Mouse (Mus musculus) layer of hippocampus, postnatal 36 days (tissue): ENCODE results near the gene N4bp3. TPM values are rescaled to one million over a fixed set of nuclear protein-coding genes. Genes with fewer than 3 reads are reported as not detected.
"Not testable (repeated sequence)": the region's sequence is repeated elsewhere in the genome, so short reads cannot be mapped to it uniquely, and the experiment has no call there.

Experiments used
- DNase-seq, 2 experiments: peaks; one replicate each; pipeline ENCODE4 v3.0.0; 2022
- total RNA-seq, 2 experiments: library from RNA; stranded (reverse); gene quantifications; 2 replicates each; pipeline ENCODE4 v1.2.3; 2021

N4bp3 gene
- 10 to 100 TPM; 12.4 to 12.6 TPM for total RNA-seq

DNA sequence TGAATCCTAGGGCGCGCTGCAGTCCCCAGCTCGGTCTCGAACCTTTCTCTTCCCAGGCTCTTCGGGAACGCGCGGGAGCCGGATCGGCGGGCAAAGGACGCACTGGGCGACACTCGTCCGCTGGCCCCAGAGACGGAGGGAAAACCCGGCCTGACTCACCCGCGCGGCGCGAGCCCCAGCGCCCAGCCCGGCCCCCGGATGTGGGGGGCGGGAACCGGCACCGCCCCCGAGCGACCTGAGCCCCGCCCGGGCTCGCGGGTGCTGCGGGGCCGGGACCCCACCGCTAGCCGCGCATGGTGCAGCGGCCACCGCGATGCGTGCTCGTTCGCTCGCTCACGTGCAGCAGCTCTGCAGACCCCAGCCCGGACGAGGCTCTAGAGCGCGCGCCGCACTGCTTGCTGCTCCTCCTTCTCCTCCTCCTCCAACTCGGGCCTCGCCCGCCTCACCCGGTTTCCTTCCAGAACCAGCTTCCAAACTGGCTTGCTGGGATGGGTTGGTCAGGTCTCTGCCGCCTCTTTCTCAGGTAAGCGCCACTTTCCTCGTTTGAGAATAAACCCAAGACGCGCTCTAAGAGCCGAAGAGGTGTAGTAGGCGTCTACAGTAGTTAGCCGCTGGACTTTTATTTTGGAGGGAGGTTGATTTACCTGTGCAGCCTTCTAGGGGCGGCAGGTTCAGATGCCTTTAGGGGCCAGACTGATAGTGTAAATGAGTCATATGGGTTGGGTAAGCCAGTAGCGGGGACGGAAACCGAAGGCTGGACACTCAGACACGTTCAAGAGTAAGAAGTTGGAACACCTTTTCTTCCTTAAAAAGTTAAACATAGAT lies at the start of gene N4bp3, which contains the start of gene D930048N14Rik:
Gene N4bp3 (minus strand): TSS at position 152 of the 825 bp plus-strand sequence.
Gene D930048N14Rik (plus strand): TSS at position 264 of the 825 bp plus-strand sequence.
- DNase-seq, result no peak

GRCm38 (mm10) chr11:51694984-51695383 lies 44.3 kb upstream of the N4bp3 start:
- no peak for DNase-seq

- DNase-seq, result not testable (repeated sequence)
These were observed 40.0 kb upstream of the N4bp3 start for GRCm38 (mm10) chr11:51690597-51690996.

DNA sequence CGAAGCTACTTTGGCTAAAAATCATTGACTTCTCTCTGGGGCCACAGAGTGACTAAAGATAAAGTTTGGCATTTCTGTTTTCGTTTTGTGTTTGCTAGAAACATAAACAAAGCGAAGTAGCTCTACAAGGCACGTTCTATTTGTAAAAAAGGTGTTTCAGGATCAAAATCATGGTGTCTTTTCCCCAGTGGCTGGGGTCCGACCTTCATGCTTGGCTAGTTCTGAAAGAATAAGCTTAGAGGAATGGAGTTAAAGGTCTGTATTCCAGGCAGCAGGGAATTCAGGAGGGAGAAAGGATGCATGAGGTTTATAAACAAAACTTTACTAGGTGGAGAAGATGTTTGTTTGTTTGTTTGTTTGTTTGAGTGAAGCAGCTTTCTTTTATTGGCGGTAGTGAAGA lies 38.7 kb upstream of the N4bp3 start:
- DNase-seq, result no peak

GRCm38 (mm10) chr11:51688330-51689328 lies 38.0 kb upstream of the N4bp3 start, which contains the start of gene 0610009B22Rik:
Gene 0610009B22Rik (minus strand): TSS chr11:51688874.
- DNase-seq, result peak; percentile 100

DNA sequence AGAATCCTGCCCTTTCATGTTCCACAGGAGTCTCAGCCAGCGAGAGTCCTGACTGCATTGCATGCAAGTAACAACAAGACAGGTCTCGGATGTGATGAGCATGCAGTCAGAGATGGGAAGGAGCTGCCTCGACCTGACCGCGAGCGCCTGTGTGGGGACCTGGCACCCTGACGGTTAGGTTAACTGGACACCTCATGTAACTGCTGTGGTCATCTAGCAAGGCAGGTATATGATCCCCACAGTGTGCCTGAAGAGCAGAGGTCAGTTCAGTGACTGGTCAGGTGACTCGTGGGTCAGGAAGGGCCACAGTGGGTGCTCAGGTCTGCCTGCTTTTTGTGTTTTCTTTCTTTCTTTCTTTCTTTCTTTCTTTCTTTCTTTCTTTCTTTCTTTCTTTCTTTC lies 31.3 kb upstream of the N4bp3 start:
- no peak for DNase-seq

GRCm38 (mm10) chr11:51681324-51681975 lies 30.8 kb upstream of the N4bp3 start:
- DNase-seq, result peak; percentile 82

DNA sequence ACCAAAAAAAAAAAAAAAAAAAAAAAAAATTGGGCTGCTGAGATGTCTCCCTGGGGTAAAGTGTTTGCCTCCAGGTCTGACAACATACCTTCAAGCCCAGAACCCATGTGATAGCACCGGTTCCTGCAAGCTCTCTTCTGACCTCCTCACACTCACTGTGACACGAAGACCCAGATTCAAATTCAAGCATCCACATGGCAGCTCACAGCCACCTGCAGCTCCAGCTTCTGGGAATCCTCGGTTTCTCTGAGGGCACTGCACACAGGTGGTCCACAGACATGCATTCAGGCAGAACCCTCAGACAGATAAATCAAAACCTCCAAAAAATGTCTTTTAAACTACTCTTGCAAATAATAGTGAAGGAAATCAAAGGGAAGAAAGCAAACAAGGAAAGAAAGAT lies 28.8 kb upstream of the N4bp3 start:
- DNase-seq, result no peak

DNA sequence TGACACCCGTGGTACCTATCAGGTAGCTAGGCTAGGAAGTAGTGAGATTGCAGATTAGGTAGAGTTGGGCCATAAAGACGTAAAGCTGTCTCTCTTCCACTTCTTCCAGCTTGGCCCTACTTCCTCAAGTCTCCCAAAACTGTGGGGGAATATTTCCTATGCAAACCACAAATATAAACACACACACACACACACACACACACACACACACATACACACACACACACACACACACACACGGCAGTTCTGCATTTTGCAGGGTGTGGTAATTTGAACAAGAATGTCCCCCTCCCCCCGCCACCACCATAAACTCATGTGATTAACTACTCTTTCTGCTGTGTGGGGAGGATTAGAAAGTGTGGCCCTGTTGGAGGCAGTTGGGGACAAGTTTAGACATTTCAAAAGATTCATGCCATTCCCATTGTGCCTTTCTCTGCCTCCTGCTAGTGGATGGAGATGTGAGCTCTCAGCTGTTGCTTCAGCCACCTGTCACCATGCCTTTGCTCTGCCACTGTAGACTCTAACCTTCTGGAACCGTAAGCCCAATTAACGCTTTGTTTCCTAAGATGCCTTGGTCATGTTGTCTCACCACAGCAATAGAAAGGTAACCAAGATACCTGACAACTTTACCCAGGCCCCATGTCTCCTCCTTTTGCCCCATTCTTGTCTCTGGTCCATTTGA lies 27.2 kb upstream of the N4bp3 start:
- DNase-seq, result no peak

GRCm38 (mm10) chr11:51675386-51675785 lies 24.7 kb upstream of the N4bp3 start:
- no peak for DNase-seq

DNA sequence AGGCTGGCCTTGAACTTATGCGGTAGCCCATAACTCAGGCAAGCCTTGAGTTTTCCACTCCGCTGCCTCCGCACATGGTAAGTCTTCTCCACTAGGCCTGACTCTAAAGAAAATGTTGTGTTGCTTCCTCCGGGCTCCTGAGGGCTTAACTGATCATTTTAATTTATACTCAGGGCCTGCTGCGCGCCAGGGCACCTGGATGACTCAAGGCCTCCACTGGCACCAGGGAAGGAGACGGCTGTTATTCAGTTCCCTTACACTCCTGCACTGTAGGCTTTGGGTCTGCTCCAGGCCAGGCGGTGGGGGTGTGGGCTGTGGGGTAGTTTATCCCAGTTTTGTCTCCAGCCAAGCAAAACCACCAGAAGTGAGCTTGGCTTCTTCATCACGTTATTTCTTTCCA lies 22.6 kb upstream of the N4bp3 start:
- DNase-seq, result no peak

GRCm38 (mm10) chr11:51671376-51671775 lies 20.7 kb upstream of the N4bp3 start:
- no peak for DNase-seq

DNA sequence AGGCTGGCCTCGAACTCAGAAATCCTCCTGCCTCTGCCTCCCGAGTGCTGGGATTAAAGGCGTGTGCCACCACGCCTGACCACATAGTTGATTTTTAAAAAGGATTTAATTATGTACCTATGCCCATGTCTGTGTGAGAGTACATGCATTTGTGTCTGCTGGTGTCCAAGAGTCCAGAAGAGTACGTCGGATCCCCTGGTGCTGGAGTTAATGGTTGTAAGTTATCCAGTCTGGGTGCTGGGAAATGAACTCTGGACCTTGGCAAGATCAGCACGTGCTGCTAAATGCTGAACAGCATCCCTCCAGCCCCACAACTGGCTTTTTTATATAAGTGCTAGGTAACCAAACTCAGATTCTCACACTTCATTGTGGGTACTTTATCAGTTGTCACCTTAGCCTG lies 20.2 kb upstream of the N4bp3 start:
- DNase-seq, result no peak

- not testable (repeated sequence) for DNase-seq
These were observed 14.1 kb upstream of the N4bp3 start for GRCm38 (mm10) chr11:51664747-51665146.

DNA sequence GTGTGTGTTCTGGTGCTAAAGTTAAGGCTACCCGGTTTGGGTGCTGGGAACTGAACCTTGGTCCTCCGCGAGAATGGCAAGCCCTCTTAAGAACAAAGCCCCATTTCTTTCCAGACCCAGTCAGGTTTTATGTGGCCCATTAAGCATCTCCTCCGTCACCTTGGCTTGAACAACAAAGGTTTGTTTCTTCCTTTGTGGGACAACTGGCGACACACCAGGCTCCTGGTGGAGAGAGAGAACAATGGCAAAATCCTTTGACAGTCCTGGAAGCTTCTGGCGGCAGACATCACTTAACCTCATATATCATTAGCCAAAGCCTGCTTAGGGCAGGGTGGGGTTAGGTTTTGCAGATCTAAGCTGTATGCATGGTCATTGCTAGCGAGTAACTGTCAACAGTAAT lies 12.0 kb upstream of the N4bp3 start:
- DNase-seq, result no peak

DNA sequence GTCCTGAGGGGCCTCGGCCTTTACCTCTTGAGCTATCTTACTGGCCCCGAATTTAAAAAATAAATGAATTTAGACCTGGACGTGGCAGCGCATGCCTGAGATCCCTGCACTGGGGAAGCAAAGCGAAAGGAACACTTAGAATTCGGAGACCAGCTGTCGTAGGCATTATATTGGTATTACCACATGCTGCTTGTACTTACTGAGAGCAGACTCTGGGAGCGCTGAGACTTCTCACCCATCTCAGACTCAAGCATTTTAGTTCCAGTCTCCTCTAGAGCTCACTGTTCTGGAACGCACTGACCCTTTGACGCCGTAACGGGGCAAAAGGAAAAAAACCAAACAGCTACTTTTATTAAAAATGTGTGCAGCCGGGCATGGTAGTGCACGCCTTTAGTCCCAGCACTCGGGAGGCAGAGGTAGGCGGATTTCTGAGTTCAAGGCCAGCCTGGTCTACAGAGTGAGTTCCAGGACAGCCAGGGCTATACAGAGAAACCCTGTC lies 11.3 kb upstream of the N4bp3 start:
- no peak for DNase-seq

GRCm38 (mm10) chr11:51658705-51659104 lies 8.1 kb upstream of the N4bp3 start:
- no peak for DNase-seq

DNA sequence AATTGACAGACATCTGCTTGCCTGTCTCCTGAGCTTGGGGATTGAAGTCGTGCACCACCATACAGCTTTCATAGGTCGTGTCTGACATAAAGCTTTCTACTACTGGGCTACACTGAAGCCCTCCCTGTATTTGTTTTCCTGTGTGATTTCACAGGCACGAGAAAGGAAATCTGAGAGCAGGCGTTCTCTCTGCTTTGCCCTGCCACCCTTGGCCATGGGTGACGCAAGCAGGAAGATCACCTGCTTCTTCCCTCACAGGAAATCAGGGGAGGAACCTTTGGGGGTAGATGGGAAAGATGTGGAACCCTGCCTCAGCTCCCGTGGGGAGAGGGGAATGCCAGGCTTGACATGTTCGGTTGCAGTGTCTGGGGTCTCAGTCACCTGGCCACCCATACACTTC lies 7.6 kb upstream of the N4bp3 start:
- DNase-seq, result no peak

DNA sequence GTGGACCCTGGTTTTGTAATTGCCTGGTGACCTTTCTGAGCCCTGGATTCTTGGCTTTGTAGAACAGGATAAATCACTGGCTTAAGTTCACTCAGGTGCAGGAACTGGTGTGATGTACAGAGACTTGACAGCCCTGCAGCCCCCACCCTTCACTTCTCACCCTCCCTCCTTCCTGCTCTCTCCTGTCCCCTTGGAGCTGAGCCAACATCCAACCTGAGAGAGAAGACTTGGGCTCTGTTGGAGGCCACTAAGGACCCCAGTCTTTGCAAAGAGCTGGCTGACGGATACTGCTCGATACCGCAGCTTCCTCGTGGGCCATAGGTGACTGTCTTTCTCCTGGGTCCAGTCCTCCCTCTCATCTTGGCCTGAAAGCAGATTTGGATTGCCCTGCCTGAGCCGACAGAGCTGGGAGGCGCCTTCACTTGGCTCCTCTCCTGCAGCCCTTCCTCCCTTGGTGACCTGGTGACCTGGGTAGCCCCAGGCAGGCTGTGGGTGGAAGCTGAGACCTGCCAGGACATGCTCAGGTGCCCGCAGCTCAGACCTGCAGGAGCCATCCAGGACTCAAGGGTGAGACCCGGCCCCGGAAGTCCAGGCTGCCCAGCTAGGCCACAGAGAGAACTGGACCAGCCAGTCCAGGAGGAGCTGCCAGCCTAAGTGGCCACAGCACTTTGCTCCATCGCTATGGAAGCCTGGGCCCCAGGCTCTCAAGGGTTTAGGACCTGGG lies 6.3 kb upstream of the N4bp3 start:
- DNase-seq, result no peak

GRCm38 (mm10) chr11:51654891-51655290 lies 4.2 kb upstream of the N4bp3 start:
- DNase-seq, result no peak

GRCm38 (mm10) chr11:51653736-51654135 lies 3.1 kb upstream of the N4bp3 start:
- DNase-seq, result no peak
